Mouse (Mus musculus) small intestine, adult 2 months (tissue): ENCODE measurements at regions not wholly inside any gene's neighbourhood (a gene's known extent, or its start where the extent isn't known, plus 50 kb on each side); places are given as distances from the start of the nearest gene placed in this dataset.

Experiments used
- CTCF ChIP-seq: fragments of 200-500 bp; IDR thresholded peaks from 2 replicates; pipeline ENCODE4 v1.5.1; 2012; ENCODE audit warnings: low read depth, mild to moderate bottlenecking, control low read depth, inconsistent platforms, low read length, moderate library complexity, mixed read lengths; ENCODE audit not compliant: insufficient replicate concordance, insufficient read length; ENCODE audit errors: extremely low read depth
- POLR2A ChIP-seq: fragments of 200-500 bp; IDR thresholded peaks from 2 replicates; pipeline ENCODE4 v1.6.1; 2012; ENCODE audit warnings: low read depth, mild to moderate bottlenecking, control low read depth, inconsistent platforms, low read length, moderate library complexity

GRCm38 (mm10) chr16:24124766-24125165, 136.1 kb upstream of the Bcl6 start:
- no peak for TF ChIP-seq POLR2A
- TF ChIP-seq CTCF: no peak
